Mouse (Mus musculus) adrenal gland (tissue): ENCODE measurements around the gene Ppil4.
"Not testable (repeated sequence)": the region's sequence is repeated elsewhere in the genome, so short reads cannot be mapped to it uniquely, and the experiment has no call there.

Experiments used
- intact Hi-C: fragments of 180-260 bp; cut with DNase I; formaldehyde crosslinking; loops from one replicate; pipeline ENCODE4 v1.15.1; 2025
- long read RNA-seq, 2 experiments: library from polyadenylated mRNA; unstranded; transcript quantifications; one replicate each; pipeline ENCODE4 v2.0.0; 2020; ENCODE audit warnings: borderline replicate concordance in 1 of 2; ENCODE audit not compliant: insufficient replicate concordance in 1 of 2

Ppil4 gene
- long read RNA-seq, experiment 1, transcript Ppil4-201 (13 exons, 3,471 nt): major isoform, 13 of 35 reads
- long read RNA-seq, experiment 1, partial matches to known transcripts: 14 of 35 reads
- long read RNA-seq, experiment 1, other reads (novel, unspliced or antisense): 8 of 35 reads
- long read RNA-seq, experiment 2, transcript Ppil4-201 (13 exons, 3,471 nt): major isoform, 26 of 66 reads
- long read RNA-seq, experiment 2, partial matches to known transcripts: 29 of 66 reads
- long read RNA-seq, experiment 2, other reads (novel, unspliced or antisense): 11 of 66 reads

GRCm38 (mm10) chr10:7792751-7793385, at the start of gene Ppil4, which contains the start of gene Ginm1:
Gene Ppil4, plus strand, starts transcription at chr10:7792891.
Gene Ginm1, minus strand, starts transcription at chr10:7792824.
- intact Hi-C loops: no loop called here

- intact Hi-C loops: not testable (repeated sequence)
These were observed 47.2 kb upstream of the Ppil4 start for GRCm38 (mm10) chr10:7745528-7745927.

GRCm38 (mm10) chr10:7748752-7749151, 43.9 kb upstream of the Ppil4 start:
- intact Hi-C loops: no loop called here

GRCm38 (mm10) chr10:7757544-7757943, 35.1 kb upstream of the Ppil4 start:
- intact Hi-C loops: no loop called here

GRCm38 (mm10) chr10:7772346-7772745, 20.3 kb upstream of the Ppil4 start:
- intact Hi-C loops: no loop called here

- intact Hi-C loops: no loop called here
These were observed 19.9 kb upstream of the Ppil4 start for GRCm38 (mm10) chr10:7772769-7773168.

GRCm38 (mm10) chr10:7775421-7775820, 17.3 kb upstream of the Ppil4 start:
- intact Hi-C loops: loop anchor here (5.0 kb wide), 1 partner anchor 93 kb away; the partner anchor contains the start of genes Lats1 and Pcmt1

GRCm38 (mm10) chr10:7778361-7778760, 14.3 kb upstream of the Ppil4 start:
- intact Hi-C loops: loop anchor here (5.0 kb wide), 1 partner anchor 96 kb away; the partner anchor contains the start of genes Lats1 and Pcmt1

GRCm38 (mm10) chr10:7779751-7780237, 12.9 kb upstream of the Ppil4 start:
- intact Hi-C loops: loop anchor here (5.0 kb wide), 1 partner anchor 97 kb away; the partner anchor contains the start of genes Lats1 and Pcmt1

GRCm38 (mm10) chr10:7780238-7781176, 12.2 kb upstream of the Ppil4 start:
- intact Hi-C loops: no loop called here

- intact Hi-C loops: no loop called here
These were observed 11.5 kb upstream of the Ppil4 start for GRCm38 (mm10) chr10:7781214-7781613.

- intact Hi-C loops: no loop called here
These were observed 5.4 kb upstream of the Ppil4 start for GRCm38 (mm10) chr10:7787319-7787718.

- intact Hi-C loops: no loop called here
These were observed 389 bp upstream of the Ppil4 start for GRCm38 (mm10) chr10:7792254-7792750.

- intact Hi-C loops: no loop called here
These were observed 8.6 kb downstream of the Ppil4 start for GRCm38 (mm10) chr10:7801258-7801657.

- intact Hi-C loops: no loop called here
These were observed 9.9 kb downstream of the Ppil4 start for GRCm38 (mm10) chr10:7802519-7803140.

GRCm38 (mm10) chr10:7809937-7810336, 17.2 kb downstream of the Ppil4 start:
- intact Hi-C loops: loop anchor here (5.0 kb wide), 2 partner anchors 387 to 432 kb away; no protein-coding TSS in a partner anchor

- intact Hi-C loops: no loop called here
These were observed 23.8 kb downstream of the Ppil4 start for GRCm38 (mm10) chr10:7816476-7816875.

GRCm38 (mm10) chr10:7818676-7819075, 26.0 kb downstream of the Ppil4 start:
- intact Hi-C loops: no loop called here

GRCm38 (mm10) chr10:7819156-7819555, 26.5 kb downstream of the Ppil4 start:
- intact Hi-C loops: no loop called here

GRCm38 (mm10) chr10:7819603-7820002, 26.9 kb downstream of the Ppil4 start:
- intact Hi-C loops: no loop called here

- intact Hi-C loops: no loop called here
These were observed 27.5 kb downstream of the Ppil4 start for GRCm38 (mm10) chr10:7820171-7820570.
